ENCODE assay signal across 8 mouse cellular contexts in the genomic region with DNA sequence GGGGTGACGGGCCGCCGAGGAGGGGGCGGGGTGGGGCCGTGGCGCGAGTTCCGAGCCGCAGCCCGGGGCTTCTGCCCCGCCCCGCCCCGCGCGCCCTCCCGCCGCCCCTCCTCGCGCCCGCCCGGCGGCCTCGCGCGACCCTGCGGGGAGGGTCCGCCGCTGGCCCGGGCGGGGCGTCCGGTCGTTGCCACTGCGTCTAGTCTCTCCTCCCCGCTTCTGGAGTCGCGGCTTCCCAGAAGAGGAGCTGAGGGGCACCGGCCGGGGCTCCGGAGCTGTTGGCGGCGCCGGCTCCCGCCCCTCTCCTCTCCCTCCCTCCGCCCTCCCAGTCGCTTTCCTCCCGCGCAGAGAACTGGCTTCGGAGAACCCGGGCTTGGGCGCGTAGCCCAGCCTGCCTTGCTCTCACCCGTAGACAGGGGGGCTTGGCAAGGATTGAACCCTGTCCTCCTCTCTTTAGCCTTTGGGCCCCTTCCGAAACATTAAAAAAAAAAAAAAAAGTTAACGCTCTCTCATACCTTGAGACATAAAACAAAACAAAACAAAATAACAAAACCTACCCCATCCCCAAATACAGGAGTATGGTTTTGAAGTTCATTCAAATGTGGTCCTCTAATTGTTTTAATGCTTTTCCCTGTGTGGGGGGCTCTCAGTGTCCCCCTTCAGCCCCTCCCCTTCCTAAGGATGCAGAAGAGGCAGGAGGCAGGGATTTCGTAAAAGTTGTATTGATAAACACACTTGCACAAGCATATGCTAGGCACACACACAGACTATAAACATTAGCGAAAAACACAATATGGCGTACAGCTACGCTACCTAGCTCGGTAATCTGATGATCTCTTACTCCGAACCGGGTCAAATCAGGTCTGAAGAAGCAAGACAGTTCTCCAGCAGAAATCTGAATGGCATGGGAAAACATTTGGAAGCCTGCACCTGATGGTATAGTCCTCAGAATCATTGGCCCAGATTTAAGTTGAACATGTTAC. TPM values are rescaled to one million over a fixed set of nuclear protein-coding genes. Genes with fewer than 3 reads are reported as not detected.
DNase-seq lines count a peak whose midpoint lies in the region; ATAC-seq and TF ChIP-seq lines count a peak whose summit lies in the region.

No protein-coding gene starts in this region.

- no peaks in the 10 kb centered on the region for H3K27me3 ChIP-seq in Patski
- no peaks in the 10 kb centered on the region for H3K27me3 ChIP-seq in cerebellum, adult 2 months (ENCODE audit: control insufficient read depth, insufficient read depth, low read length)
- H3K27me3 ChIP-seq in hindbrain, embryonic 10.5 days (ENCODE audit: insufficient read depth, poor library complexity, severe bottlenecking): no peaks in the 10 kb centered on the region
- no peaks in the 10 kb centered on the region for H3K27me3 ChIP-seq in lung, postnatal 0 days (replicated peaks; ENCODE audit: insufficient read depth, low read length)

- POLR2A ChIA-PET in Patski (lab: Charles Lee): interaction anchor here (0.7 to 1.9 kb wide), 3 partner anchors 14 to 34 kb away, joined by 4 to 6 read pairs (median 4); no protein-coding TSS in a partner anchor

- no peaks in the 10 kb centered on the region for H3K9me3 ChIP-seq in hindbrain, embryonic 10.5 days
- H3K9me3 ChIP-seq in lung, postnatal 0 days (ENCODE audit: low read length): no peaks in the 10 kb centered on the region

- TF ChIP-seq EP300 in lung, postnatal 0 days (IDR thresholded peaks at IDR 0.05): 0 out of 2 replicates have a peak, but pooled peaks have one; percentile 13

- CTCF ChIA-PET in Patski (lab: Charles Lee): interaction anchor here (2.1 kb wide), 1 partner anchor 9 kb away, joined by 7 read pairs; no protein-coding TSS in a partner anchor

- H3K4me3 ChIP-seq in cerebellum, adult 2 months (replicated peaks; ENCODE audit: insufficient read depth, low read depth, low read length): peak overlapping the region; percentile 74
- H3K4me3 ChIP-seq in hindbrain, embryonic 10.5 days: peak overlapping the region; percentile 72
- H3K4me3 ChIP-seq in lung, postnatal 0 days (ENCODE audit: low read depth, low read length): peak overlapping the region; percentile 67

- H3K36me3 ChIP-seq in hindbrain, embryonic 10.5 days: no peaks in the 10 kb centered on the region
- no peaks in the 10 kb centered on the region for H3K36me3 ChIP-seq in lung, postnatal 0 days (ENCODE audit: insufficient read depth, low read length)

- peak overlapping the region; percentile 85 for H3K9ac ChIP-seq in lung, postnatal 0 days (replicated peaks; ENCODE audit: low read depth)

- no peak for TF ChIP-seq CTCF in Patski (IDR thresholded peaks at IDR 0.05)
- no peak for TF ChIP-seq CTCF in cerebellum, adult 2 months (IDR thresholded peaks at IDR 0.05; ENCODE audit: borderline replicate concordance, insufficient read depth, low read depth, low read length)
- peak; percentile 34; the same call in 1 of the 2 replicates for TF ChIP-seq CTCF in lung, postnatal 0 days (IDR thresholded peaks at IDR 0.05)

- DNase-seq in Patski (ENCODE audit: low read depth, low spot score): peak; percentile 22
- peak; percentile 85 to 86 for DNase-seq in cerebellum, adult 2 months
- peak; percentile 69 for DNase-seq in forelimb bud, embryonic 11.5 days (ENCODE audit: low read depth, low spot score)
- peak; percentile 18 for DNase-seq in hindbrain, embryonic 10.5 days (ENCODE audit: low spot score)
- DNase-seq in layer of hippocampus, postnatal 10 days (ENCODE audit: low spot score in 2 of 2): peak; percentile 7 to 74
- peak; percentile 94 for DNase-seq in lung, postnatal 0 days (ENCODE audit: low spot score)
- peak; percentile 84 for DNase-seq in ovary, postnatal 36 days (ENCODE audit: low spot score)
- DNase-seq in urinary bladder, adult 2 months (ENCODE audit: low spot score): peak; percentile 75

- 0 out of 2 replicates have a peak, but pooled peaks cover 3% of the 10 kb centered on the region for H3K4me1 ChIP-seq in cerebellum, adult 2 months (ENCODE audit: control insufficient read depth, insufficient read depth, low read length)
- H3K4me1 ChIP-seq in hindbrain, embryonic 10.5 days (replicated peaks): peaks cover 21% of the 10 kb centered on the region; the same call in 1 of the 2 replicates
- H3K4me1 ChIP-seq in lung, postnatal 0 days (ENCODE audit: insufficient read depth, low read depth, low read length): peaks cover 2% of the 10 kb centered on the region; the same call in 1 of the 2 replicates

- peak overlapping the region; percentile 60 for H3K4me2 ChIP-seq in lung, postnatal 0 days (replicated peaks; ENCODE audit: low read depth, low read length)

- H3K27ac ChIP-seq in cerebellum, adult 2 months (ENCODE audit: insufficient read depth, low read length): peak overlapping the region; percentile 97
- H3K27ac ChIP-seq in hindbrain, embryonic 10.5 days: peak overlapping the region; percentile 98
- peak overlapping the region; percentile 97 for H3K27ac ChIP-seq in lung, postnatal 0 days (ENCODE audit: low read length)

- ATAC-seq in Patski: peak; percentile 22
- peak; percentile 46 for ATAC-seq in lung, postnatal 0 days

- TF ChIP-seq POLR2A in cerebellum, adult 2 months (IDR thresholded peaks at IDR 0.05; ENCODE audit: borderline replicate concordance, insufficient read depth, low read length): 0 out of 2 replicates have a peak, but pooled peaks have one; percentile 27

- in situ Hi-C loops in Patski (cut with MboI; ENCODE audit: low pct_unique_long_range_greater_than_20kb): no loop called here

- 0% methylated on average over 60 of the region's 62 CpGs for WGBS in cerebellum, adult 2 months
- under 1% methylated on average over 45 of the region's 62 CpGs for WGBS in hindbrain, embryonic 10.5 days
- 1% methylated on average over 24 of the region's 62 CpGs for WGBS in lung, postnatal 0 days

RNA-seq across cellular contexts. Expression of gene Zbtb20, which starts 0.6 kb away (rescaled TPM):
- 12.2 TPM for polyA plus RNA-seq in Patski (2021)
- polyA plus RNA-seq in cerebellum, adult 2 months (2012; rRNA removed): 22.1 and 25.2 TPM in 2 replicates
- 28.2 and 41.3 TPM in 2 replicates for polyA plus RNA-seq in hindbrain, embryonic 10.5 days (2016; fragmentation: Nextera tagmentation; extraction: Ambion mirVana)
- 100 to 1,000 TPM; 310 to 333 TPM for total RNA-seq in layer of hippocampus, postnatal 10 days (2021)
- 27.9 and 39.7 TPM in 2 replicates for polyA plus RNA-seq in lung, postnatal 0 days (2015; fragmentation: Nextera tagmentation; extraction: Ambion mirVana)
- polyA plus RNA-seq in urinary bladder, adult 2 months (2012; rRNA removed): 12.5 and 30.9 TPM in 2 replicates

Comparison
In these comparisons a context has a peak if more than half of its experiments do, and no peak if none do; other contexts are left out.
1. Peak in every context shown above with its lines: DNase-seq, ATAC-seq, H3K4me3 ChIP-seq and H3K27ac ChIP-seq.
2. DNase-seq: peak in every context shown above with its lines; median percentile 94 in lung, postnatal 0 days; 86 in cerebellum, adult 2 months; 84 in ovary, postnatal 36 days; 75 in urinary bladder, adult 2 months; 69 in forelimb bud, embryonic 11.5 days; 40 in layer of hippocampus, postnatal 10 days; 22 in Patski; 18 in hindbrain, embryonic 10.5 days.